Mouse (Mus musculus): ENCODE results near the gene Epb42. TPM values are rescaled to one million over a fixed set of nuclear protein-coding genes. Genes with fewer than 3 reads are reported as not detected.

The Epb42 gene
- total and polyA plus RNA-seq, 2 experiments from 2014 or later = 0.18 to 0.73 TPM

- Histone ChIP-seq H3K9me3 (ENCODE audit: low read length) (no peaks in the 10 kb centered on the region), H3K27ac (no peak overlapping the region), H3K4me3 (ENCODE audit: low read length) (no peak overlapping the region), H3K27me3 (ENCODE audit: insufficient read depth, low read length) (no peaks in the 10 kb centered on the region), H3K4me2 (ENCODE audit: low read depth, low read length) (no peak overlapping the region), H3K4me1 (ENCODE audit: insufficient read depth, low read length) (peaks cover 12% of the 10 kb centered on the region), H3K36me3 (ENCODE audit: insufficient read depth, low read length) (no peaks in the 10 kb centered on the region), H3K9ac (replicated peaks; ENCODE audit: low read length) (no peak overlapping the region)
- TF ChIP-seq CTCF (IDR thresholded peaks at IDR 0.05; ENCODE audit: low read depth) = no peak
- DNase-seq (ENCODE audit: low spot score) (no peak), ATAC-seq (no peak)
- WGBS = 87% methylated on average over 4 of the region's 4 CpGs
These were observed 65.1 kb downstream of the Epb42 start for GRCm38 (mm10) chr2:120971766-120972165.

GRCm38 (mm10) chr2:120970559-120971080 lies 66.3 kb downstream of the Epb42 start, which contains the start of gene Ubr1:
Gene Ubr1, minus strand, starts transcription at chr2:120970715.
- Histone ChIP-seq H3K9ac (replicated peaks; ENCODE audit: low read length) (peak within 1 kb of the TSS; percentile 83), H3K4me3 (ENCODE audit: low read length) (peak within 1 kb of the TSS; percentile 83), H3K9me3 (ENCODE audit: low read length) (no peaks in the 10 kb centered on the region), H3K4me2 (ENCODE audit: low read depth, low read length) (peak within 1 kb of the TSS; percentile 89), H3K27ac (peak within 1 kb of the TSS; percentile 87), H3K4me1 (ENCODE audit: insufficient read depth, low read length) (peaks cover 12% of the 10 kb centered on the region), H3K36me3 (ENCODE audit: insufficient read depth, low read length) (no peaks in the 10 kb centered on the region; the same call in 1 of the 2 replicates), H3K27me3 (ENCODE audit: insufficient read depth, low read length) (no peaks in the 10 kb centered on the region)
- peak; percentile 40 for TF ChIP-seq CTCF (IDR thresholded peaks at IDR 0.05; ENCODE audit: low read depth)
- WGBS = under 1% methylated on average over 39 of the region's 39 CpGs
- DNase-seq (ENCODE audit: low spot score) (peak; percentile 96), ATAC-seq (peak; percentile 94)

- peak overlapping the region; percentile 87 for H3K27ac ChIP-seq
- peak overlapping the region; percentile 89 for H3K4me2 ChIP-seq (ENCODE audit: low read depth, low read length)
- no peak for TF ChIP-seq CTCF (IDR thresholded peaks at IDR 0.05; ENCODE audit: low read depth)
- H3K4me1 ChIP-seq (ENCODE audit: insufficient read depth, low read length) = peaks cover 12% of the 10 kb centered on the region
- ATAC-seq (peak; percentile 81), DNase-seq (ENCODE audit: low spot score) (no peak)
- WGBS = under 1% methylated on average over 23 of the region's 23 CpGs
- no peaks in the 10 kb centered on the region for H3K9me3 ChIP-seq (ENCODE audit: low read length)
- H3K36me3 ChIP-seq (ENCODE audit: insufficient read depth, low read length) = no peaks in the 10 kb centered on the region; the same call in 1 of the 2 replicates
- H3K9ac ChIP-seq (replicated peaks; ENCODE audit: low read length) = peak overlapping the region; percentile 83
- peak overlapping the region; percentile 83 for H3K4me3 ChIP-seq (ENCODE audit: low read length)
- no peaks in the 10 kb centered on the region for H3K27me3 ChIP-seq (ENCODE audit: insufficient read depth, low read length)
These were observed 66.8 kb downstream of the Epb42 start for GRCm38 (mm10) chr2:120970045-120970539.

Small RNA genes lying within 50 kb of the gene (microRNA-seq; reads per million reads assigned to microRNA genes)
- 0 reads per million in 2 experiments for gene Gm44325

Other genes starting within 250 kb of the Epb42 start
- 27.0 and 37.8 TPM in 2 replicates for gene Cdan1, start 186.9 kb downstream of the Epb42 start, total RNA-seq (2014; rRNA removed)
- 4.9 and 5.9 TPM in 2 replicates for gene Cdan1, start 186.9 kb downstream of the Epb42 start, polyA plus RNA-seq (2015; fragmentation: Nextera tagmentation; extraction: Ambion mirVana)
- gene Ttbk2, start 186.5 kb downstream of the Epb42 start, total RNA-seq (2014; rRNA removed) = 60.1 and 63.7 TPM in 2 replicates
- gene Ttbk2, start 186.5 kb downstream of the Epb42 start, polyA plus RNA-seq (2015; fragmentation: Nextera tagmentation; extraction: Ambion mirVana) = 9.2 and 9.3 TPM in 2 replicates
- gene Ubr1, start 66.4 kb downstream of the Epb42 start, total RNA-seq (2014; rRNA removed) = 27.8 and 34.8 TPM in 2 replicates
- 27.3 and 27.5 TPM in 2 replicates for gene Ubr1, start 66.4 kb downstream of the Epb42 start, polyA plus RNA-seq (2015; fragmentation: Nextera tagmentation; extraction: Ambion mirVana)
- 24.0 and 25.8 TPM in 2 replicates for gene Tmem62, start 60.1 kb downstream of the Epb42 start, total RNA-seq (2014; rRNA removed)
- gene Tmem62, start 60.1 kb downstream of the Epb42 start, polyA plus RNA-seq (2015; fragmentation: Nextera tagmentation; extraction: Ambion mirVana) = 12.6 and 13.8 TPM in 2 replicates
- 40.0 and 42.3 TPM in 2 replicates for gene Ccndbp1, start 28.7 kb downstream of the Epb42 start, total RNA-seq (2014; rRNA removed)
- 76.5 and 80.2 TPM in 2 replicates for gene Ccndbp1, start 28.7 kb downstream of the Epb42 start, polyA plus RNA-seq (2015; fragmentation: Nextera tagmentation; extraction: Ambion mirVana)
- gene Tgm5, start 48.8 kb upstream of the Epb42 start, total RNA-seq (2014; rRNA removed) = 0.78 TPM in 1 of 2 replicates, not detected in the other
- gene Tgm5, start 48.8 kb upstream of the Epb42 start, polyA plus RNA-seq (2015; fragmentation: Nextera tagmentation; extraction: Ambion mirVana) = 0.37 and 0.45 TPM in 2 replicates
- gene Tgm7, start 72.7 kb upstream of the Epb42 start, total RNA-seq (2014; rRNA removed) = not detected in 2 replicates
- gene Tgm7, start 72.7 kb upstream of the Epb42 start, polyA plus RNA-seq (2015; fragmentation: Nextera tagmentation; extraction: Ambion mirVana) = not detected in 2 replicates
- gene Adal, start 103.4 kb upstream of the Epb42 start, total RNA-seq (2014; rRNA removed) = 17.6 and 22.4 TPM in 2 replicates
- gene Adal, start 103.4 kb upstream of the Epb42 start, polyA plus RNA-seq (2015; fragmentation: Nextera tagmentation; extraction: Ambion mirVana) = 18.0 and 18.4 TPM in 2 replicates
- 9.6 and 10.1 TPM in 2 replicates for gene Lcmt2, start 103.6 kb upstream of the Epb42 start, total RNA-seq (2014; rRNA removed)
- gene Lcmt2, start 103.6 kb upstream of the Epb42 start, polyA plus RNA-seq (2015; fragmentation: Nextera tagmentation; extraction: Ambion mirVana) = 11.4 and 14.2 TPM in 2 replicates
- 20.2 and 33.6 TPM in 2 replicates for gene Tubgcp4, start 133.6 kb upstream of the Epb42 start, total RNA-seq (2014; rRNA removed)
- 26.1 and 27.6 TPM in 2 replicates for gene Tubgcp4, start 133.6 kb upstream of the Epb42 start, polyA plus RNA-seq (2015; fragmentation: Nextera tagmentation; extraction: Ambion mirVana)
- gene Zscan29, start 134.1 kb upstream of the Epb42 start, total RNA-seq (2014; rRNA removed) = 3.2 and 5.7 TPM in 2 replicates
- gene Zscan29, start 134.1 kb upstream of the Epb42 start, polyA plus RNA-seq (2015; fragmentation: Nextera tagmentation; extraction: Ambion mirVana) = 5.3 and 5.5 TPM in 2 replicates
- gene Trp53bp1, start 234.3 kb upstream of the Epb42 start, total RNA-seq (2014; rRNA removed) = 194 and 277 TPM in 2 replicates
- gene Trp53bp1, start 234.3 kb upstream of the Epb42 start, polyA plus RNA-seq (2015; fragmentation: Nextera tagmentation; extraction: Ambion mirVana) = 76.4 and 80.9 TPM in 2 replicates